Mouse (Mus musculus) lung, postnatal 0 days (tissue): ENCODE data around the gene Mroh7. TPM values are rescaled to one million over a fixed set of nuclear protein-coding genes. Genes with fewer than 3 reads are reported as not detected.

Experiments
- ATAC-seq: fragments of 200-750 bp; cut with Nextera tagmentation; 2 replicates; pipeline ENCODE4 v1.8.0; 2017; ENCODE audit warnings: moderate library complexity
- DNase-seq: peaks from one replicate; pipeline ENCODE4 v3.0.0-alpha.2; 2016; ENCODE audit warnings: low spot score
- H3K27ac ChIP-seq: fragments of 300-500 bp; sonication (generic); 2 replicates; pipeline ENCODE4 v1.5.1; 2014; ENCODE audit warnings: antibody characterized with exemption, mild to moderate bottlenecking, low read length, mixed read lengths
- H3K27me3 ChIP-seq: fragments of 300-500 bp; sonication (generic); replicated peaks from 2 replicates; pipeline ENCODE4 v1.6.1; 2014; ENCODE audit warnings: low read length, mixed read lengths; ENCODE audit not compliant: insufficient read depth
- H3K36me3 ChIP-seq: fragments of 300-500 bp; sonication (generic); 2 replicates; pipeline ENCODE4 v1.6.1; 2014; ENCODE audit warnings: low read length, mixed read lengths; ENCODE audit not compliant: insufficient read depth
- H3K4me1 ChIP-seq: fragments of 300-500 bp; sonication (generic); 2 replicates; pipeline ENCODE4 v1.6.1; 2014; ENCODE audit warnings: antibody characterized with exemption, low read depth, low read length, mixed read lengths; ENCODE audit not compliant: insufficient read depth
- H3K4me2 ChIP-seq: fragments of 300-500 bp; sonication (generic); replicated peaks from 2 replicates; pipeline ENCODE4 v1.6.1; 2014; ENCODE audit warnings: low read depth, mild to moderate bottlenecking, low read length, moderate library complexity, mixed read lengths
- H3K4me3 ChIP-seq: fragments of 300-500 bp; sonication (generic); 2 replicates; pipeline ENCODE4 v1.5.1; 2014; ENCODE audit warnings: low read depth, low read length
- H3K9ac ChIP-seq: fragments of 300-500 bp; sonication (generic); replicated peaks from 2 replicates; pipeline ENCODE4 v1.6.1; 2014; ENCODE audit warnings: low read depth, mild to moderate bottlenecking
- H3K9me3 ChIP-seq: fragments of 300-500 bp; sonication (generic); 2 replicates; pipeline ENCODE4 v1.6.1; 2016; ENCODE audit warnings: low read length, mixed read lengths
- CTCF ChIP-seq: IDR thresholded peaks from 2 replicates; pipeline ENCODE4 v1.5.1; 2016; ENCODE audit warnings: antibody characterized with exemption, mild to moderate bottlenecking
- EP300 ChIP-seq: IDR thresholded peaks from 2 replicates; pipeline ENCODE4 v1.6.1; 2016; ENCODE audit warnings: antibody characterized with exemption, mild to moderate bottlenecking, control low read depth
- WGBS: fragments of 180-500 bp; shearing (Covaris S2); extraction: QIAGEN DNeasy Blood & Tissue Kit; methylation state at CpG from one replicate; pipeline ENCODE4 v1.1.7; 2014; 5-methylcytosine and 5-hydroxymethylcytosine counted together
- polyA plus RNA-seq: library from polyadenylated mRNA; unstranded; fragments of >200 nt; fragmentation: Nextera tagmentation; extraction: Ambion mirVana; gene quantifications from 2 replicates; pipeline ENCODE4 v1.2.1, GENCODE M21; 2015

Gene Mroh7
- polyA plus RNA-seq, 1 experiment from 2014 or later, result 0.43 TPM

DNA sequence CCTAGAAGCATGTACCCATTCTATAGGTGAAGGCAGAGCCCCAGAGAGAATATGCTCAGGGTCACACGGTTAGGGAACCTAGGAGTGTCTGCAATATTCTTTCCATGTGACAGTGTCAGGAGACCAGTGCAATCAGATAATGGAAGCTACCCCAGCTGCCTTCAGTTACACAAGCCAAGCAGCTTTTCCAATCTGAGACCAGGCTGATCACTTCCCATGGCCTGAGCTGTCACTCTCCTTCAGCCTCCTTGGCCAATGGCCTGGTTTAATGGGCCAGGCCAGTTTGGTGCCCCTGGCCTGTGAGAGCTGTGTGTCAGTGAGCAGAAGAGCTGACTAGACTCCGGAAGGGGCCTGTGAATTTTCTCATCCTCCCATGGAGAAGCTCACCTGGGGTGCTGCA, 65.5 kb downstream of the Mroh7 start:
- no peak for DNase-seq
- Histone ChIP-seq H3K36me3 (peaks cover 66% of the 10 kb centered on the region), H3K9ac (no peak overlapping the region), H3K9me3 (no peaks in the 10 kb centered on the region), H3K27me3 (no peaks in the 10 kb centered on the region), H3K4me2 (no peak overlapping the region), H3K4me1 (no peaks in the 10 kb centered on the region), H3K27ac (no peak overlapping the region), H3K4me3 (no peak overlapping the region)
- 96% methylated on average over 2 of the region's 2 CpGs for whole genome bisulfite sequencing
- no peak for ATAC-seq
- TF ChIP-seq CTCF (no peak), EP300 (no peak)

DNA sequence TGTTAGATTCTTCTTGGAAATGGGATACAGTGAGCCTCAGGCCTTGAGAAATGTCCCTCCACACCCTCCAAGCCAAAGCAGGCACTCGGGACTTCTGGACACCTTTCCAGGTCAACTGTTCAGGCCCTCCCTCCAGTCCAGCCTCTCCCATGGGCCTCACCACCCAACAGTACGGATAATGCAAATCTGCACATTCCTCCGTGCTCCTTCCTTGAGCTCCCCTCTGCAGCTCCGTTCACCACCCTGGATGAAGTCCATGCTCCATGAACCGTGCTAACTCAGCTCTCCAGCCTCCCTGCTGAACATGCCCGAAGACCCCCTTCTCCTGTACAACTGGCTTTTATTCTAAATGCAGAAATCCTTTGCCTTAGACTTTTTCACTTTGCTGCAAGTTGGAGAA, 66.0 kb downstream of the Mroh7 start:
- 93% methylated on average over 6 of the region's 6 CpGs for WGBS
- peaks cover 60% of the 10 kb centered on the region for H3K36me3 ChIP-seq

DNA sequence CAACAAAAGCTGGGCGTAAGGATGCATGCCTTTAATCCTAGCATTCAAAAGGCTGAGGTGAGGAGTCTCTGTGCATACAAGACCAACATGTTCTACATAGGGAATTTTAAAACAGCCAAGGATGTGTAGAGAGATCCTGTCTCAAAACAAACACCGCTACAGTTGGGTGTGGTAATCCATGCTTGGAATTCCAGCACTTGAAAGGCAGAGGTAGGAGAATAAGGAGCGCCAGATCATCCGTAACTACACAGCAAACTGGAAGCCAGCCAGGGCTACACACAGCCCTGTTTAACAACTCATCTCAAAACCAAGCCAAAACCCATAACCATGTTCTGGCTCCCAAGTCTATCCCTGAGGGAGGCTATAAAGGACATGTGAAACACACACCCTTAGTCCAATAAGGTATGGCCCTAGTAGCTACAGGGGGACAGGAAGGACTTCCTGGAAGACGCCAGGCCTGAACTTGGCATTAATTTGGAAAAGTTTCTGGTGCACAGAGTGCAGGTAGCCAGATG, 66.7 kb downstream of the Mroh7 start:
- Histone ChIP-seq H3K9ac (no peak overlapping the region), H3K4me3 (no peak overlapping the region), H3K4me1 (no peaks in the 10 kb centered on the region), H3K36me3 (peaks cover 56% of the 10 kb centered on the region), H3K9me3 (no peaks in the 10 kb centered on the region), H3K27me3 (no peaks in the 10 kb centered on the region), H3K4me2 (no peak overlapping the region), H3K27ac (no peak overlapping the region)
- TF ChIP-seq CTCF (no peak), EP300 (no peak)
- DNase-seq (no peak), ATAC-seq (no peak)
- whole genome bisulfite sequencing, result 75% methylated on average over 5 of the region's 5 CpGs

More for the DNA sequence above, 66.0 kb downstream of the Mroh7 start:
- Histone ChIP-seq H3K4me3 (no peak overlapping the region), H3K9ac (no peak overlapping the region), H3K9me3 (no peaks in the 10 kb centered on the region), H3K27ac (no peak overlapping the region), H3K4me2 (no peak overlapping the region), H3K4me1 (no peaks in the 10 kb centered on the region), H3K27me3 (no peaks in the 10 kb centered on the region)
- DNase-seq (no peak), ATAC-seq (no peak)
- TF ChIP-seq EP300 (no peak), CTCF (no peak)

DNA sequence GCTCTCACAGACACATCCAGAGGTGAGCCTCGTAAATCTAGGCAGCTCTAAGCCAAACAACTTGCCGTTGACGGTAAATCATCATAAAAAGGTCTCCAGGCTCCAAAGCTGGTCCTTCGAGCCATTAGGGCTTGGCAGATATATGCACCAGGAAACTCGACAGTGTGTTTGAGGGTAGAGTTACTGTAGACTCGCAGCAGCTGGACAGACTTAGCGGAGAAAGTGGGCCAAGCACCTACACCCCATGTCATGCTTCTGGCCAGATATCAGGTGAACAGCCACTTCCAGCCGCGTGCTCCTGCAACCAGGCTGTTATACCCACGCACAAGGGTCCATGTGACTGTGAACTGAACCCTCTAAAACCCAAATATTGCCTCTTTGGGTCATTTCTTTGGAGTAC, 75.0 kb downstream of the Mroh7 start:
- H3K4me3 ChIP-seq, result no peak overlapping the region
- H3K27me3 ChIP-seq, result no peaks in the 10 kb centered on the region
- TF ChIP-seq CTCF (no peak), EP300 (no peak)
- 88% methylated on average over 10 of the region's 10 CpGs for WGBS
- H3K9me3 ChIP-seq, result no peaks in the 10 kb centered on the region
- DNase-seq (no peak), ATAC-seq (no peak)
- H3K27ac ChIP-seq, result no peak overlapping the region
- no peak overlapping the region for H3K9ac ChIP-seq
- H3K4me2 ChIP-seq, result no peak overlapping the region
- peaks cover 6% of the 10 kb centered on the region; the same call in 1 of the 2 replicates for H3K4me1 ChIP-seq
- 0 out of 2 replicates have a peak, but pooled peaks cover 5% of the 10 kb centered on the region for H3K36me3 ChIP-seq

DNA sequence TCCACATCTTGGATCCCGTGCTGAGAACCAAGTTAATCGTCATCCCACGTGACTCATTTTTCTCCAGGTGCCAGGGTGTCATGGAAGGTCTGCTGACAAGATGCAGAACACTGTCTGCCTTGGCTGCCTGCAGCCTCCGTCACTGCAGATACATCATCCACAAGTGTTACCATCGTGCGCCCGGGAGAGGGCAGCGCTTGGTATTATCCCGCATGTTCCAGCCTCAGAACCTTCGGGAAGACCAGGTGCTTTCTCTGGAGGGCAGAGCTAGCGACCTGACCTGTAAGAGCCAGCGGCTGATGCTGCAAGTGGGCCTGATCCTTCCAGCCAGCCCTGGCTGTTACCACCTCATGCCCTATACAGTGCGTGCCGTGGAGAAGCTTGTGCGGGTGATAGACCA, 77.7 kb downstream of the Mroh7 start:
- H3K4me3 ChIP-seq, result no peak overlapping the region
- H3K9me3 ChIP-seq, result no peaks in the 10 kb centered on the region
- H3K27me3 ChIP-seq, result no peaks in the 10 kb centered on the region
- H3K36me3 ChIP-seq, result 0 out of 2 replicates have a peak, but pooled peaks cover 3% of the 10 kb centered on the region
- DNase-seq (no peak), ATAC-seq (no peak)
- H3K9ac ChIP-seq, result no peak overlapping the region
- peaks cover 6% of the 10 kb centered on the region; the same call in 1 of the 2 replicates for H3K4me1 ChIP-seq
- TF ChIP-seq EP300, result no peak
- no peak for TF ChIP-seq CTCF
- no peak overlapping the region for H3K4me2 ChIP-seq
- H3K27ac ChIP-seq, result no peak overlapping the region
- WGBS, result 94% methylated on average over 15 of the region's 15 CpGs

DNA sequence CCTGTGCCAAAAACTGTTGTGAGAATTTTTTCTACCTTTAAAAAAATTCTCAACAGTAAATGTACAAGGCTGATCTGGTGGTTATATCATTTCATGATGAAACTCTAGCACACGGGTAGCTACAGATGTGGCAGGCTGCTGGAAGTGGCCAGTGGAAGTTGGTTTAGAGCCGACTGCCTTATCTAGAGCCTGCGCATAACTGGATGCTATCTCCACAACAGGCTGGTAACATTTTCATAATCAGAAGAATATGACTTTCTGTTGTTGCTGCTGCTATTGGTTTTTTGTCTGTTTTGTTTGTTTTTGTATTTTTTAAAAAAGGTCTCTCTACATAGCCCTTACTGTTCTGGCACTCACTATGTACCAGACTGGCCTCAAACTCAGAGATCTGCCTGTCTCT, 78.2 kb downstream of the Mroh7 start:
- no peak overlapping the region for H3K27ac ChIP-seq
- H3K36me3 ChIP-seq, result no peaks in the 10 kb centered on the region
- H3K27me3 ChIP-seq, result no peaks in the 10 kb centered on the region
- no peak overlapping the region for H3K4me3 ChIP-seq
- no peaks in the 10 kb centered on the region for H3K9me3 ChIP-seq
- 89% methylated on average over 3 of the region's 3 CpGs for WGBS
- no peak for ATAC-seq
- no peak for DNase-seq
- no peak overlapping the region for H3K9ac ChIP-seq
- H3K4me1 ChIP-seq, result peaks cover 6% of the 10 kb centered on the region; the same call in 1 of the 2 replicates
- no peak overlapping the region for H3K4me2 ChIP-seq
- TF ChIP-seq CTCF (no peak), EP300 (no peak)
